Mouse (Mus musculus): ENCODE results near the gene Pik3c2b.

DNA sequence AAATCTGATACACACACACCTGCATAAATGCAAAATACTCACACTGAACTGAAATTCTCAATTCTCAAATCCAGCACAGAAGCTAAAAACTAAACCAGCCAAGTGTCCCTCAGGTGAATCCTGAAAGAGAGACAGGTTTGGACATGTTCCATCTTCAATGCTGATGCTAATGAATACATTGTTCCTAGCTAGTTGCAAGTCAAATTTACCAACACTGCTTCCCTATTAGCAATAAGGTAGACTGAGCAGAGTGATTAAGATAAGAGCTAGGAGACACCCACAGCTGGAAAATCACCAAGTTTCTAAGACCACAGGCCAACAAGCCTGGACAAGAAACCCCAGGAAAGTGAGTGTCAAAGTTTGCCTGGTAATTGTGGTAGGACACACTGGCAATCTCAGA, 26.2 kb upstream of the Pik3c2b start:
- no peak for TF ChIP-seq POLR2A (IDR thresholded peaks at IDR 0.05; ENCODE audit: borderline replicate concordance, low read depth, low read length)
- TF ChIP-seq CTCF (IDR thresholded peaks at IDR 0.05; ENCODE audit: low read depth, low read length): no peak

Data from bone marrow macrophage, adult 2 months (primary cell).